Mouse (Mus musculus) inflammation-experienced regulatory T-cells, adult 6 months (primary cell): ENCODE results near the gene Lypd3. TPM values are rescaled to one million over a fixed set of nuclear protein-coding genes. Genes with fewer than 3 reads are reported as not detected.

Experiments
- ATAC-seq: one replicate; pipeline ENCODE4 v1.8.0; 2017
- polyA plus RNA-seq, 3 experiments: library from polyadenylated mRNA; unstranded; fragments of 100-300 nt; shearing (Covaris generic); gene quantifications; one replicate each; pipeline ENCODE4 v1.2.1; 2017

Gene Lypd3
- polyA plus RNA-seq, 3 experiments from 2014 or later, result not detected

GRCm38 (mm10) chr7:24612308-24612910 is 23.9 kb upstream of the Lypd3 start:
- ATAC-seq, result no peak

DNA sequence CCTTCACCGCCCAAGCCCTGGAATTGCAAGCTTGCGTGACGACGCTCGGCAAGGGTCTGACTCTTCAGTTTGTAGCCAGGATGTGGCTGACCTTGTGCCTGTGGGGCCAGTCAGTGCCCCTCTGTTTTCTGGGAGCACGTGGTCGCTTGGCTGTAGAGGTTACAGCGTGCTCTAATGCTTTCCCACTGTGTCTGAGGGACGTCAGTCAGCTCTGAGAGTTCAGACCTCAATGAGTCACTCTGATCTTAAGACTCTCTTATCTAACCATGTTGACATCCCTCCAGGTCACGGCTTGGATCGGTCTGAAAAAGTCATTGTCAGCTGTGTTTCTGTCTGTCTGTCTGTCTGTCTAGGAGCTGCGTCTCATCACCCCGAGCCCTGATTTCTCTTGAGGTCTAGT is 21.5 kb upstream of the Lypd3 start:
- ATAC-seq, result no peak

GRCm38 (mm10) chr7:24617763-24618162 is 18.6 kb upstream of the Lypd3 start:
- peak; percentile 56 for ATAC-seq

DNA sequence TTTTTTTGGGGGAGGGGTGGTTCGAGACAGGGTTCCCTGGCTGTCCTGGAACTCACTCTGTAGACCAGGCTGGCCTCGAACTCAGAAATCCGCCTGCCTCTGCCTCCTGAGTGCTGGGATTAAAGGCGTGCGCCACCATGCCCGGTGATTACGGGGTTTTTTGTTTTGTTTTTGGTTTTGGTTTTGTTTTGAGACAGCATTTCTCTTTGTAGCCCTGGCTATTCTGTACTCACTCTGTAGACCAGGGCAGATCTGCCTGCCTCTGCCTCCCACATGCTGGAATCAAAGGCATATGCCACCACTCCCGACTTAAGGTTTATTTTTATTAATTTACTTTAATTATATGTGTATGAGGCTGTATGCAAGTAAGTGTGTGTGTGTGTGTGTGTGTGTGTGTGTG is 18.0 kb upstream of the Lypd3 start:
- ATAC-seq, result peak; percentile 61

DNA sequence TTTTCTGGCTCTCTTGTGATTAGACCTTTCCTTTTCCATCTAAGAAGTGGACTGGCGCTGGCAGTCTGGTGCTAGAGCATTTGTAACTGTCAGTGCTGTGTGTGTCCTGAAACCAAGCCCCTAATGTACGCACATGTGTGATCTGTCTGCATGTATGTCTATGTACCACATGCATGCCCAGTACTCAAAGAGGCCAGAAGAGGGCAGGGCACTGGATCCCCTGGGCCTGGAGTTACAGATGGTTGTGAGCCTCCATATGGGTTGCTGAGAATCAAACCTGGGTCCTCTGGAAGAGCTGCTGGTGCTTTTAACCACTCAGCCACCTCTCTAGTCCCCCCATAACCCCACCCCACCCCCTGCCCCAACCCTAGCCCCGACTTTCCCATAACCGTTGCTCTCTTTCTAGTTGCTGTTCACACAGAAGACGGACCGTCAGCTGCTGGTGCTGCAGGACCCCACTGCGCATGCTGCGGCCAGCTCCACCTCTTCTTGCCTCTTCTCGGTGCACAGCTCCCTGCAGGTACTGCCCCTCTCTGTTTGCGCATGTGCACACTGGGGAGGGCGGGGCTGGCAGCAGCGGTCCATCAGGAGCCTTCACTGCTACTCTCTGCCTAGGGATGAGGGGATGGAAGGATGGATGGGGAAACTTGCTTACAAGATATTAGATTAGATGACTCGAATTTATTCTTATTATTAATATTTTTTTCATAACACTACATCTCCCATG is 16.5 kb upstream of the Lypd3 start:
- no peak for ATAC-seq

GRCm38 (mm10) chr7:24621193-24621592 is 15.2 kb upstream of the Lypd3 start:
- ATAC-seq, result no peak

- ATAC-seq, result no peak
These were observed 13.4 kb upstream of the Lypd3 start for GRCm38 (mm10) chr7:24622967-24623366.

DNA sequence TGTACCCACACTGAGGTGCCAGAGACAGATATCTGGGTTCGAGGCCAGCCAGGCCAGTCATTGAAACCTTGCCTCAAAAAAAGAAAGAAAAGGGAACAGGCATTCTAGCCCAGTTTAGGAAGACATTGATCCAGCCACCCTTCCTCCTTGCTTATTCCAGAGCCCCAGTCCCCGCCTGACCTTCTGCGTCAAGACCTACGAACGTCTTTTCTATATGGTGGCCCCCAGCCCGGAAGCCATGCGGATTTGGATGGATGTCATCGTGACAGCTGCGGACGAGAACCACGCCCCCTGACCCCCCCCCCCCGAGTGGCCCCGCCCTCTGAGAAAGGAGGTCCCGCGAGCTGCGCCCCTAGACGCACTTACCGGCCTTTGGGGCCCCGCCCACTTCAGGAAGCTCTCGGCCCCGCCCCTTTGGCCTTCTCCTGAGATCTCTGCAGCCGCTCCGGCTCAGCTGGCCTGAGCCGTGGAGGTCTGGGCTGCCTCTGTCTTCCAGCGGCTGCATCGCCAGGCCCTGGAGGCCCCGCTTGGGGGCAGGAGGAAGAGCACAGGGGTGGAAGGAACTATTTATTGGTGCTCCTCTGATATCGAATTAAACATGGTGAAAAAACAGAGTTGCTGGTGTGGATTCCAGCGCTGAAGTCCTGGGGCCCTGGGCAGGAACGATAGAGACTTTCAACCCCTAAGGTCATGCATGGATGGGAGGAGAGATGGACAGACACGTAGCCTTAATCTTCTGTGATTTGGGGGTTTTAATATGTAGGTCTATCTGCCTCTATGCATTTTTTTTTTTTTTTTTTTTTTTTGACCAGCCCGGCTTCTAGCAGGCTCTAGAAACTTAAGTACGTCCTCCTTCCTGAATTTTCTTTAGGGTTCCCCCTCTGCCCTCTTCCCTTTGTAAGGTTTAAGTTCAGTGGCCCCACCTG is 7.4 kb upstream of the Lypd3 start:
- ATAC-seq, result peak; percentile 54

DNA sequence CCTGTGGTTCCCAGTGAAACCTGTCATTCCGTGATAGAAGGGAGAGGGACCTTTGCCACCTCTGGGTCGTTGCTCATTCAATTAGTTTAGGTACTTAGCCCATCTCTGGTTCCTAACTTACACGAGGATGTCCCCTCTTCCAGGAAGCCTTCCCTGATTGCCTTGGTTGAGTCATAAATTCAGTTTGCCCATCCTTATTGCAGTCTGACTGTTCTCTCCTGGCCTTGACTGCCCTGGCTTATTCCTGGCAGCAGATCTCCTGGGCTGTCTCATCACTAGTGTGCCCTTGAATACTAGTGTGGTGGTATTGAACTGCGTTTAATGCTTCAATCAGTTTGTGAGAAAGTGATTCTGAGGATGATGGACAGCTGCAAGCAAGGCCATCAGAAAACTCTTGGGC is 6.7 kb upstream of the Lypd3 start:
- no peak for ATAC-seq

- no peak for ATAC-seq
These were observed 6.1 kb upstream of the Lypd3 start for GRCm38 (mm10) chr7:24630116-24630880.

DNA sequence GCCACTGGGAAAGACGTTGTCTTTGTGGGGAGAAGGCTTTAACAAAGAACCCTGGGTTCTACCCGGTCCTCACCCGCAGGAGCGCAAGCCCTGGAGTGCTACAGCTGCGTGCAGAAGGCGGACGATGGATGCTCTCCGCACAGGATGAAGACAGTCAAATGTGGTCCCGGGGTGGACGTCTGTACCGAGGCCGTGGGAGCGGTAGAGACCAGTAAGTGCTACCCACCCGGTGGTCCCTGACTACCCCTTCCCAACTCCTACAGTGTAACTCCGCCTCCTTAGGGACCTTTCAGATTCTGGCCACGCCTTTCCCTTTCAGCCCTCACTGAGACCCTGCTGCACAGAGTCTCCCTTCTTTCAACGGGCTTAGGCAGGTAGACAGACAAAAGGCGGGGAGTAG is 696 bp downstream of the Lypd3 start:
- no peak for ATAC-seq

GRCm38 (mm10) chr7:24638026-24638856 is 1.9 kb downstream of the Lypd3 start:
- peak; percentile 75 for ATAC-seq

- no peak for ATAC-seq
These were observed 4.1 kb downstream of the Lypd3 start for GRCm38 (mm10) chr7:24640450-24640849.

- no peak for ATAC-seq
These were observed 6.1 kb downstream of the Lypd3 start for GRCm38 (mm10) chr7:24642491-24642890.

DNA sequence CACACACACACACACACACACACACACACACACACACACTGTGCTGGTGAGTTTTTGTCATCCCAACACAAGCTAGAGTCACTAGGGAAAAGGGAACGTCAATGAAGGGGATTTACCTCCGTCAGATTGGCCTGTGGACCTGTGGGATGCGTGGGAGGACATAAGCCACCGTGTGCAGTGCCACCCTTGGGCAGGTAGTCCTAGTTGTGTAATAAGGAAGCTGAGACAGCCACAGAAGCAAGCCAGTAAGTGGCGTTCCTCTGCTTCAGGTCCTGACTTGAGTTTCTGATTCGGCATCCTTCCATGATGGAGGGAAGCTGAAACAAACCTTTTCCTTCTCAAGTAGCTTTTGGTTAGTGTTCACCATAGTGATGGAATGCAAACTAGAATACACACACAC is 8.1 kb downstream of the Lypd3 start:
- peak; percentile 44 for ATAC-seq

GRCm38 (mm10) chr7:24644996-24645395 is 8.6 kb downstream of the Lypd3 start:
- ATAC-seq, result peak; percentile 92

DNA sequence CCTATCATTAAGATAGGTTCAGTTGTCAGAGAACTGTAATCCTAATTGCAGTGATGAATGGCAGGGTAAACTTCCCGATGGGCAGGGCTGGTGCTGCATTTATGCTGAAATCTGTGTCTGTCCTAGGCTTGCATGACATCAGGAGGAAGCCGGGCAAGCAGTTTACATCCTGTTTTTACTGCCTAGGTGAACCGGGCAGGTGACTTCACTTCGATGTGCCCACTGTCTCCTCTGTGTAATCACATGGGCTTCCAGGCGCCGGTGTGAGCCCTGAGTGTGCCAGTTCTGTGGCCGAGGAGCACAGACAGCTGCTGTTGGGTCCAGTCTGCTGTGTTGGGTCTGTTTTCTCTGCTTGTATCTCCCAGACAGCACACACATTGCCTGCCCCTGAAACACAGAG is 10.1 kb downstream of the Lypd3 start:
- no peak for ATAC-seq

DNA sequence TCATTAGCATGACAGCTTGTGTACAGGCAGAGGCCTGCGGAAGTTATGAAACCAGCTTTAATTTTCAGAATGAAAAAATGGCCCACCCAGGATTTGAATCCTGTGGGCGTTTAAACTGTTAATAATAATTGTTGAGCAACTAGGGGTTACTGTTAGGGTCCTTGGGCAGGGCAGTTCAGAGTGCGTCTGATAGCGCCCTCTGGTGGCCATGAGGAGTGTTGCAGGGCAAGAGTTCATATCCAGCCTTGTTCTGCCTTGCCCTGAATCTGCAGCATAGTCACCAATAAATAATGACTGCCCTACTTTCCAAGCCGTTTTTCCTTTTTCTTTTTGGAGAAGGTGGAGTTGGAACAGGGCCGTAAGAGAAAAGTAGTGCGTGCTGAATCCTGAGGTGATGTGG is 17.3 kb downstream of the Lypd3 start:
- ATAC-seq, result peak; percentile 69

GRCm38 (mm10) chr7:24659737-24660357 is 23.5 kb downstream of the Lypd3 start:
- no peak for ATAC-seq

DNA sequence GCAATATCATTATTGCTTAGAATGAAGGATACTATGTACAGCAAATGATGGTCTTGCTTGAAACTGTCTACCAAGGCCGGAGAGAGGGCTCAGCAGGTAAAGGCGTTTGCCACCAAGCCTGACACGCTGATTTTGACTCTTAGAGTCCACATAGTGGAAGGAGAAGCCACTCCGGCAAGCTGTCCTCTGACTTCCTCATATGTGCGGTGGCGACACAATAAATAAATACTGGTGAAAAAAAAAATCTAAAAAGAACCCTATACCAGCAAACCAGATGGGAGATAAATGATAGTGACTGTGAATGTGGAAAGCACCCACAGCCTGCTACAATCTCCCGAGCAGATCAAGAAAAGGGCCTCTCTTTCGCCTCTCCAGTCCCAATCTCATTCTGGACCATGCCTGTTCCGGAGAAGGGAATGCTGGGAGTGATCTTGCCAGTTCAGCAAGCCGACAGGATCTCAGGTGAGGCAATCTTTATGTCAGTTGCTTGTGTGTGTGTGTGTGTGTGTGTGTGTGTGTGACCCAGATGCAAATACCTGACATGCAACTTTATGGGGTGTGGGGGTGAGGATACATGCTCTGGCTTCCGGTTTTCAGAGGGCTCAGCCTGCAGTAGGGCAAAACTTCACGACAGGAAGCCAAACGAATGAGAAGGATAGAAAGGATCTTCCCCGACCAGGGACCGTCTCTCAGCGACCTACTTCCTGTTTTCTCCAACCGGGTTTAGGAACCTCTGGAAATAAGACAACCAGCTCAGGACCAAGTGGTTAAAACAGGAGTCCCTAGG is 25.0 kb downstream of the Lypd3 start:
- ATAC-seq, result peak; percentile 82
